Mouse (Mus musculus): ENCODE results near the gene Dnmt3a. TPM values are rescaled to one million over a fixed set of nuclear protein-coding genes. Genes with fewer than 3 reads are reported as not detected.

Gene Dnmt3a
- total and polyA plus RNA-seq, 2 experiments from 2014 or later = 72.8 to 91.4 TPM

DNA sequence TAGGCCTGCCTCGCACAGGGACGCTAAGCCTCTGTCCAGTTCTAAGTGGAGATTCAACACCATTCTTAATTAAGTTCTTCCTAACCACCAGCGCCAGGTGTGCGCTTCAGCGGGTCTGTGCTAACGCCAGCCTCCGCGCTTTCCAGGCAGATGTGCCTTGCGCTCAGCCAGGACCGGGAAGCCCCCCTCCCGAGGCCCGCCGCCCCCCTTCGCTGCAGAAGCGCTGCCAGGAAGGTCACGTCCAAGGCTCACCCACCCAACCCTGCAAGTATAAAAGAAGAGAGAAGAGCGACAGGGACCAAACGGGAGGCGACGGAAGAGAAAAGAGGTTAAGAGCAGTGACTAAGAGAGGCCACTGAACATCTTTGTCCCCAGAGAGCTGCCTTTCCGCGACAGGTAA lies 148.8 kb downstream of the Dnmt3a start, which contains the start of gene Pomc:
Pomc (plus strand) TSS at position 301 of the 400 bp plus-strand sequence.
- H3K36me3 ChIP-seq (ENCODE audit: insufficient read depth) = no peaks in the 10 kb centered on the region
- WGBS = 20% methylated on average over 22 of the region's 22 CpGs
- no peak for ATAC-seq
- no peak within 1 kb of the TSS for H3K27ac ChIP-seq (ENCODE audit: low read depth, low read length)
- H3K9ac ChIP-seq = no peak within 1 kb of the TSS
- no peak within 1 kb of the TSS for H3K4me2 ChIP-seq (ENCODE audit: low read depth)
- H3K9me3 ChIP-seq (ENCODE audit: low read length) = no peaks in the 10 kb centered on the region
- TF ChIP-seq CTCF (IDR thresholded peaks at IDR 0.05; ENCODE audit: low read depth) = no peak
- no peaks in the 10 kb centered on the region for H3K4me1 ChIP-seq (ENCODE audit: insufficient read depth)
- DNase-seq = no peak
- H3K4me3 ChIP-seq (ENCODE audit: low read depth, low read length) = no peak within 1 kb of the TSS
- peaks cover 16% of the 10 kb centered on the region for H3K27me3 ChIP-seq (ENCODE audit: insufficient read depth, low read length)

DNA sequence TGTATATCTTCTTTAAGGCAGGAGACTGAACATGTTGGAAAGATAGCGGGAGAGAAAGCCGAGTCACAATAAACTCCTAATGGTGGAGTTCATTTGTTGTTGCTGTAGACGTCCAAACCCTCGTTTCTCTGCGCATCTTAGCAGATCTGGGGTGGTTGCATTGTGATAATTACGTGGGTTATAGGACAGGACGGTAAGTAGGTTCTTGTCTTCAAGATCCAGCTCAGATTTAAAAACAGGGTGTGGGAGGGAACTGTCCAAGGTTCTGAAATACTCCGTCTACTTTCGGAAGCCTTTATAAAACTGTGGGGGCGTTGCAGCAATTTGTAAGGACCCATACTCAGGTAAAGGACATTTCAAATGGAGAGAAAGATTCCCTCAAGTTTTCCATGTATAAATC lies 149.6 kb downstream of the Dnmt3a start:
- DNase-seq (no peak), ATAC-seq (no peak)
- Histone ChIP-seq H3K27me3 (ENCODE audit: insufficient read depth, low read length) (peaks cover 16% of the 10 kb centered on the region), H3K4me3 (ENCODE audit: low read depth, low read length) (no peak overlapping the region), H3K36me3 (ENCODE audit: insufficient read depth) (no peaks in the 10 kb centered on the region), H3K4me2 (ENCODE audit: low read depth) (no peak overlapping the region), H3K9ac (no peak overlapping the region), H3K27ac (ENCODE audit: low read depth, low read length) (no peak overlapping the region), H3K9me3 (ENCODE audit: low read length) (no peaks in the 10 kb centered on the region), H3K4me1 (ENCODE audit: insufficient read depth) (0 out of 2 replicates have a peak, but pooled peaks cover 3% of the 10 kb centered on the region)
- TF ChIP-seq CTCF (IDR thresholded peaks at IDR 0.05; ENCODE audit: low read depth) = no peak
- WGBS = 28% methylated on average over 10 of the region's 10 CpGs

DNA sequence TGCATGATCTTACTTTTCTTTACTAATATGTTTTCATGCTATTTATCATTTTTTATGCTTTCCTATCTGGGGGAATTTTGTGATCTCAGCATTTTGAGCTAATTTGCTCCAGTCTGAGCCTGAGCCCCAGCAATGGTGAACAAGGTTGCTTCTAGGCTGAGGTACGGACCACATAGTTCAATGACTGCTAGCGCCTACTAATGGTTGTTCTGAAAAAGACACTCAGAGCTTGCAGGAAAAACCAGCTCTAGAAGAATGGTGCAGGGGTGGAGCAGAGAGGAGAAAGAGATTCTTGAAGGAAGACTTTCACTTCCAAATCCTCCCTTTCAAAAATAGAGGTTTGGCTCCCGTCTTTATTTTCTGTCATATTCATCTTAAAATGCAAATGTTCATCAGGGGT lies 150.5 kb downstream of the Dnmt3a start:
- H3K9ac ChIP-seq = no peak overlapping the region
- H3K27me3 ChIP-seq (ENCODE audit: insufficient read depth, low read length) = peaks cover 16% of the 10 kb centered on the region
- H3K4me1 ChIP-seq (ENCODE audit: insufficient read depth) = peaks cover 7% of the 10 kb centered on the region; the same call in 1 of the 2 replicates
- no peak overlapping the region for H3K27ac ChIP-seq (ENCODE audit: low read depth, low read length)
- ATAC-seq (no peak), DNase-seq (peak; percentile 35)
- peak; percentile 67 for TF ChIP-seq CTCF (IDR thresholded peaks at IDR 0.05; ENCODE audit: low read depth)
- no peak overlapping the region for H3K4me2 ChIP-seq (ENCODE audit: low read depth)
- WGBS = 8% methylated on average over 3 of the region's 3 CpGs
- H3K36me3 ChIP-seq (ENCODE audit: insufficient read depth) = no peaks in the 10 kb centered on the region
- H3K9me3 ChIP-seq (ENCODE audit: low read length) = no peaks in the 10 kb centered on the region
- no peak overlapping the region for H3K4me3 ChIP-seq (ENCODE audit: low read depth, low read length)

DNA sequence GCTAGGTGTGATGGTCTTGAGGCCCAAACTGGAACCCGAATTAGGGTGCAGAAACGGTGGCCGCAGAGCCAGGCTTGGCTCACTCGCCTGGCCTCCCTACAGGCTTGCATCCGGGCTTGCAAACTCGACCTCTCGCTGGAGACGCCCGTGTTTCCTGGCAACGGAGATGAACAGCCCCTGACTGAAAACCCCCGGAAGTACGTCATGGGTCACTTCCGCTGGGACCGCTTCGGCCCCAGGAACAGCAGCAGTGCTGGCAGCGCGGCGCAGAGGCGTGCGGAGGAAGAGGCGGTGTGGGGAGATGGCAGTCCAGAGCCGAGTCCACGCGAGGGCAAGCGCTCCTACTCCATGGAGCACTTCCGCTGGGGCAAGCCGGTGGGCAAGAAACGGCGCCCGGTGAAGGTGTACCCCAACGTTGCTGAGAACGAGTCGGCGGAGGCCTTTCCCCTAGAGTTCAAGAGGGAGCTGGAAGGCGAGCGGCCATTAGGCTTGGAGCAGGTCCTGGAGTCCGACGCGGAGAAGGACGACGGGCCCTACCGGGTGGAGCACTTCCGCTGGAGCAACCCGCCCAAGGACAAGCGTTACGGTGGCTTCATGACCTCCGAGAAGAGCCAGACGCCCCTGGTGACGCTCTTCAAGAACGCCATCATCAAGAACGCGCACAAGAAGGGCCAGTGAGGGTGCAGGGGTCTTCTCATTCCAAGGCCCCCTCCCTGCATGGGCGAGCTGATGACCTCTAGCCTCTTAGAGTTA lies 154.2 kb downstream of the Dnmt3a start:
- no peaks in the 10 kb centered on the region for H3K9me3 ChIP-seq (ENCODE audit: low read length)
- peak overlapping the region; percentile 93 for H3K27ac ChIP-seq (ENCODE audit: low read depth, low read length)
- peaks cover 8% of the 10 kb centered on the region; the same call in 1 of the 2 replicates for H3K36me3 ChIP-seq (ENCODE audit: insufficient read depth)
- H3K4me2 ChIP-seq (ENCODE audit: low read depth) = peak overlapping the region; percentile 97
- H3K4me3 ChIP-seq (ENCODE audit: low read depth, low read length) = peak overlapping the region; percentile 70
- H3K9ac ChIP-seq = peak overlapping the region; percentile 81
- 7% methylated on average over 53 of the region's 53 CpGs for WGBS
- DNase-seq (peak; percentile 92), ATAC-seq (peak; percentile 97)
- H3K27me3 ChIP-seq (ENCODE audit: insufficient read depth, low read length) = peaks cover 5% of the 10 kb centered on the region; the same call in 1 of the 2 replicates
- peaks cover 7% of the 10 kb centered on the region; the same call in 1 of the 2 replicates for H3K4me1 ChIP-seq (ENCODE audit: insufficient read depth)
- TF ChIP-seq CTCF (IDR thresholded peaks at IDR 0.05; ENCODE audit: low read depth) = no peak

DNA sequence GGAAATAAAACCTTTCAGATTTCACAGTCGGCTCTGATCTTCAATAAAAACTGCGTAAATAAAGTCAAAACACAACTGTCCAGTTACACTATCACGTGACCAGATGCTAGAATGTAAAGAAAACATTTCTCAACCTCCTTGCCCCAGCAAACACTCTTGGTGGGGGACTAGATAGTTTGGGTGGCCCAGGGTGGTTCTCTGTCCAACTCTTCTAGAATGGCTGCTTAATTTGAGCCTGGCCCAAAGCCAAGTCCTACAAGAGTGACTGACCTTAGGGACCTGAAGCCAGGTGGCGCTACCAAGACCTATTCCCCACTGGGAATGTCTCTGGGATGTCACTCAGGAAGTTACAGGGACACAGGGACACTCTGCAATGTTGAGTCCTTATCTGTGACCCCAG lies 154.7 kb downstream of the Dnmt3a start:
- no peak for TF ChIP-seq CTCF (IDR thresholded peaks at IDR 0.05; ENCODE audit: low read depth)
- H3K27me3 ChIP-seq (ENCODE audit: insufficient read depth, low read length) = no peaks in the 10 kb centered on the region
- ATAC-seq (no peak), DNase-seq (no peak)
- peak overlapping the region; percentile 70 for H3K4me3 ChIP-seq (ENCODE audit: low read depth, low read length)
- no peaks in the 10 kb centered on the region for H3K9me3 ChIP-seq (ENCODE audit: low read length)
- H3K9ac ChIP-seq = peak overlapping the region; percentile 81
- peaks cover 13% of the 10 kb centered on the region for H3K36me3 ChIP-seq (ENCODE audit: insufficient read depth)
- WGBS = 62% methylated on average over 4 of the region's 4 CpGs
- peak overlapping the region; percentile 97 for H3K4me2 ChIP-seq (ENCODE audit: low read depth)
- peak overlapping the region; percentile 93; the same call in 1 of the 2 replicates for H3K27ac ChIP-seq (ENCODE audit: low read depth, low read length)
- peaks cover 7% of the 10 kb centered on the region; the same call in 1 of the 2 replicates for H3K4me1 ChIP-seq (ENCODE audit: insufficient read depth)

Other genes starting within 250 kb of the Dnmt3a start
- gene Dtnb, start 233.6 kb upstream of the Dnmt3a start, total RNA-seq (2014; rRNA removed) = 51.0 and 52.2 TPM in 2 replicates
- gene Dtnb, start 233.6 kb upstream of the Dnmt3a start, polyA plus RNA-seq (2015; fragmentation: Nextera tagmentation; extraction: Ambion mirVana) = 35.7 and 45.7 TPM in 2 replicates
- gene Pomc, start 148.9 kb downstream of the Dnmt3a start, total RNA-seq (2014; rRNA removed) = 3.9 and 6.7 TPM in 2 replicates
- gene Pomc, start 148.9 kb downstream of the Dnmt3a start, polyA plus RNA-seq (2015; fragmentation: Nextera tagmentation; extraction: Ambion mirVana) = 3.7 and 4.8 TPM in 2 replicates
- 65.7 and 86.6 TPM in 2 replicates for gene Efr3b, start 232.9 kb downstream of the Dnmt3a start, total RNA-seq (2014; rRNA removed)
- 16.5 and 25.5 TPM in 2 replicates for gene Efr3b, start 232.9 kb downstream of the Dnmt3a start, polyA plus RNA-seq (2015; fragmentation: Nextera tagmentation; extraction: Ambion mirVana)